Mouse (Mus musculus) adrenal gland, postnatal 25 days (tissue): Measurements from ENCODE around the gene Olfr156. TPM values are rescaled to one million over a fixed set of nuclear protein-coding genes. Genes with fewer than 3 reads are reported as not detected.

ENCODE experiments used
- total RNA-seq: library from RNA; stranded (reverse); gene quantifications from 2 replicates; pipeline ENCODE4 v1.2.3, GENCODE M21; 2021

Gene Olfr156
- total RNA-seq, 1 experiment from 2014 or later, result not detected

Other genes starting within 250 kb of the Olfr156 start
- gene Rgp1, start 245.2 kb downstream of the Olfr156 start, total RNA-seq, result 50.5 and 58.9 TPM in 2 replicates
- gene Gba2, start 245.0 kb downstream of the Olfr156 start, total RNA-seq, result 11.9 and 15.4 TPM in 2 replicates
- gene Msmp, start 239.4 kb downstream of the Olfr156 start, total RNA-seq, result 4.5 and 5.7 TPM in 2 replicates
- gene Npr2, start 192.0 kb downstream of the Olfr156 start, total RNA-seq, result 26.9 and 37.9 TPM in 2 replicates
- 0.55 TPM in 1 of 2 replicates, not detected in the other for gene Spag8, start 170.3 kb downstream of the Olfr156 start, total RNA-seq
- gene Hint2, start 167.4 kb downstream of the Olfr156 start, total RNA-seq, result 63.7 and 75.0 TPM in 2 replicates
- gene Tmem8b, start 154.9 kb downstream of the Olfr156 start, total RNA-seq, result 4.3 and 7.4 TPM in 2 replicates
- gene Fam221b, start 154.8 kb downstream of the Olfr156 start, total RNA-seq, result 0.21 TPM in 1 of 2 replicates, not detected in the other
- gene Olfr70, start 123.1 kb downstream of the Olfr156 start, total RNA-seq, result not detected in 2 replicates
- not detected in 2 replicates for gene Olfr71, start 113.6 kb downstream of the Olfr156 start, total RNA-seq
- 1.5 and 1.9 TPM in 2 replicates for gene Hrct1, start 96.7 kb downstream of the Olfr156 start, total RNA-seq
- 2.1 and 2.7 TPM in 2 replicates for gene Spaar, start 93.9 kb downstream of the Olfr156 start, total RNA-seq
- gene Olfr159, start 52.9 kb downstream of the Olfr156 start, total RNA-seq, result not detected in 2 replicates
- not detected in 2 replicates for gene Olfr157, start 16.3 kb upstream of the Olfr156 start, total RNA-seq
- not detected in 2 replicates for gene Olfr155, start 27.7 kb upstream of the Olfr156 start, total RNA-seq
- 12.3 and 16.1 TPM in 2 replicates for gene Reck, start 51.6 kb upstream of the Olfr156 start, total RNA-seq
- 2.4 and 3.1 TPM in 2 replicates for gene Glipr2, start 133.5 kb upstream of the Olfr156 start, total RNA-seq
- gene Ccin, start 159.6 kb upstream of the Olfr156 start, total RNA-seq, result not detected in 2 replicates
- gene Clta, start 180.6 kb upstream of the Olfr156 start, total RNA-seq, result 169 and 173 TPM in 2 replicates